Mouse (Mus musculus): ENCODE measurements around the gene Spred2. TPM values are rescaled to one million over a fixed set of nuclear protein-coding genes. Genes with fewer than 3 reads are reported as not detected.

The Spred2 gene
- 10 to 100 TPM; 84.3 to 85.1 TPM for total RNA-seq (2021)
- long read RNA-seq, experiment 1, partial matches to known transcripts: 0 of 16 reads
- long read RNA-seq, experiment 1, other reads (novel, unspliced or antisense): 16 of 16 reads
- long read RNA-seq, experiment 2, partial matches to known transcripts: 0 of 20 reads
- long read RNA-seq, experiment 2, other reads (novel, unspliced or antisense): 19 of 20 reads

GRCm38 (mm10) chr11:19923888-19924756 lies at the start of gene Spred2:
Spred2 (plus strand) TSS chr11:19924375.
- intact Hi-C loops (cut with DNase I): loop anchor here (2.0 to 10.0 kb wide), 3 partner anchors 89 to 281 kb away; partner anchors contain the start of gene Rab1a

GRCm38 (mm10) chr11:19875551-19875950 lies 48.6 kb upstream of the Spred2 start:
- DNase-seq (ENCODE audit: low spot score in 2 of 2): no peak
- intact Hi-C loops (cut with DNase I): no loop called here

More at GRCm38 (mm10) chr11:19923888-19924756, at the start of gene Spred2:
- DNase-seq (ENCODE audit: low spot score in 2 of 2): peak; percentile 86 to 92

- intact Hi-C loops (cut with DNase I): no loop called here
- DNase-seq (ENCODE audit: low spot score in 2 of 2): no peak
These were observed 48.2 kb upstream of the Spred2 start for GRCm38 (mm10) chr11:19875964-19876363.

GRCm38 (mm10) chr11:19877239-19877915 lies 46.8 kb upstream of the Spred2 start:
- DNase-seq (ENCODE audit: low spot score in 2 of 2): no peak
- intact Hi-C loops (cut with DNase I): no loop called here

GRCm38 (mm10) chr11:19881342-19881741 lies 42.8 kb upstream of the Spred2 start:
- intact Hi-C loops (cut with DNase I): no loop called here
- no peak for DNase-seq (ENCODE audit: low spot score in 2 of 2)

- intact Hi-C loops (cut with DNase I): no loop called here
- DNase-seq (ENCODE audit: low spot score in 2 of 2): no peak
These were observed 33.3 kb upstream of the Spred2 start for GRCm38 (mm10) chr11:19890700-19891406.

GRCm38 (mm10) chr11:19893233-19893632 lies 30.9 kb upstream of the Spred2 start:
- no peak for DNase-seq (ENCODE audit: low spot score in 2 of 2)
- intact Hi-C loops (cut with DNase I): no loop called here

- intact Hi-C loops (cut with DNase I): loop anchor here (1.0 kb wide), 1 partner anchor 64 kb away; no protein-coding TSS in a partner anchor
- DNase-seq (ENCODE audit: low spot score in 2 of 2): peak; percentile 53 to 75
These were observed 24.6 kb upstream of the Spred2 start for GRCm38 (mm10) chr11:19899621-19900020.

GRCm38 (mm10) chr11:19900712-19901111 lies 23.5 kb upstream of the Spred2 start:
- intact Hi-C loops (cut with DNase I): no loop called here

GRCm38 (mm10) chr11:19911216-19911615 lies 13.0 kb upstream of the Spred2 start:
- no peak for DNase-seq (ENCODE audit: low spot score in 2 of 2)
- intact Hi-C loops (cut with DNase I): no loop called here

More at GRCm38 (mm10) chr11:19900712-19901111, 23.5 kb upstream of the Spred2 start:
- no peak for DNase-seq (ENCODE audit: low spot score in 2 of 2)

- no peak for DNase-seq (ENCODE audit: low spot score in 2 of 2)
- intact Hi-C loops (cut with DNase I): no loop called here
These were observed 12.0 kb upstream of the Spred2 start for GRCm38 (mm10) chr11:19912179-19912578.

- intact Hi-C loops (cut with DNase I): no loop called here
- no peak for DNase-seq (ENCODE audit: low spot score in 2 of 2)
These were observed 11.5 kb upstream of the Spred2 start for GRCm38 (mm10) chr11:19912661-19913060.

GRCm38 (mm10) chr11:19913761-19914160 lies 10.4 kb upstream of the Spred2 start:
- intact Hi-C loops (cut with DNase I): no loop called here
- no peak for DNase-seq (ENCODE audit: low spot score in 2 of 2)

- DNase-seq (ENCODE audit: low spot score in 2 of 2): no peak
- intact Hi-C loops (cut with DNase I): no loop called here
These were observed 6.6 kb upstream of the Spred2 start for GRCm38 (mm10) chr11:19917381-19918245.

- DNase-seq (ENCODE audit: low spot score in 2 of 2): no peak
- intact Hi-C loops (cut with DNase I): no loop called here
These were observed 6.0 kb upstream of the Spred2 start for GRCm38 (mm10) chr11:19918246-19918540.

- intact Hi-C loops (cut with DNase I): no loop called here
- no peak for DNase-seq (ENCODE audit: low spot score in 2 of 2)
These were observed 4.8 kb upstream of the Spred2 start for GRCm38 (mm10) chr11:19919460-19919784.

- intact Hi-C loops (cut with DNase I): loop anchor here (5.0 to 10.0 kb wide), 2 partner anchors 147 to 285 kb away; partner anchors contain the start of gene Rab1a
- DNase-seq (ENCODE audit: low spot score in 2 of 2): peak; percentile 81 to 82
These were observed 4.1 kb upstream of the Spred2 start for GRCm38 (mm10) chr11:19919785-19920671.

- DNase-seq (ENCODE audit: low spot score in 2 of 2): no peak
- intact Hi-C loops (cut with DNase I): loop anchor here (5.0 to 10.0 kb wide), 2 partner anchors 146 to 283 kb away; partner anchors contain the start of gene Rab1a
These were observed 2.5 kb upstream of the Spred2 start for GRCm38 (mm10) chr11:19921723-19922122.
